Mouse (Mus musculus): ENCODE results near the gene Prkag1.
"Not testable (repeated sequence)": the region's sequence is repeated elsewhere in the genome, so short reads cannot be mapped to it uniquely, and the experiment has no call there.

The Prkag1 gene

DNA sequence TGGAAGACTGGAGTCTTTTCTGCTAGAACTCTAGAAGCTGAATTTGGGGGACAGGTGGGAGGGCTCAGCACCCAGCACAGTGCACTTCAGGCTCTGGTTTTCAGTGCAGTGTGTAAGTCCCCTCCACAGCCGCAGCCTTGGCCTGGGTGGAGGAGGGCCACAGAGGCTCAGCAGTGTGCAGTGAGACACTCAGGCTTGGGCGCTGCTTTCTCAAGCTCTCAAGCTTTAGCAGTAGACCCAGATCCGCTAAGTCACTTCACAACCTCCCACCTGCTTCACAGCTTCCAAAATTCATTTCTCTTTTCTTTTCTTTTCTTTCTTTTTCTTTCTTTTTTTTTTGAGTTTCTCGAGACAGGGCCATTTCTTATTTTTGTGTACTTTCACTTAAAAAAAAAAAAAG, 10.4 kb downstream of the Prkag1 start:
- DNase-seq: no peak

GRCm38 (mm10) chr15:98818171-98818570, 13.2 kb downstream of the Prkag1 start:
- DNase-seq: no peak

- no peak for DNase-seq
Observed at GRCm38 (mm10) chr15:98812741-98813424, 18.4 kb downstream of the Prkag1 start.

DNA sequence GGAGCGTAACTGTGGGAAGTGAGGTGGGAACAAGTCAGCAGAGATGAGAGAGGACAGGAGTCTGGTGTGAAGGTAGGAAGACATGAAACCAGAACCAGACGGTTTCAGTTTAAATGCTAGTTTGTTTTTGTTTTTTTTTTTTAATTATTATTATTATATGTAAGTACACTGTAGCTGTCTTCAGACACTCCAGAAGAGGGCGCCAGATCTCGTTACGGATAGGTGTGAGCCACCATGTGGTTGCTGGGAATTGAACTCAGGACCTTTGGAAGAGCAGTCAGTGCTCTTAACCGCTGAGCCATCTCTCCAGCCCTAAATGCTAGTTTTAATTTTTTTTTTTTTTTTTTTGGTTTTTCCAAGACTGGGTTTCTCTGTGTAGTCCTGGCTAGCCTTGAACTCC, 21.1 kb downstream of the Prkag1 start:
- not testable (repeated sequence) for DNase-seq

GRCm38 (mm10) chr15:98809390-98809789, 21.9 kb downstream of the Prkag1 start, which contains the start of gene Ddn:
TSS of gene Ddn (minus strand) at chr15:98809490.
- DNase-seq: no peak

- DNase-seq: no peak
Observed at GRCm38 (mm10) chr15:98808651-98809134, 22.6 kb downstream of the Prkag1 start.

DNA sequence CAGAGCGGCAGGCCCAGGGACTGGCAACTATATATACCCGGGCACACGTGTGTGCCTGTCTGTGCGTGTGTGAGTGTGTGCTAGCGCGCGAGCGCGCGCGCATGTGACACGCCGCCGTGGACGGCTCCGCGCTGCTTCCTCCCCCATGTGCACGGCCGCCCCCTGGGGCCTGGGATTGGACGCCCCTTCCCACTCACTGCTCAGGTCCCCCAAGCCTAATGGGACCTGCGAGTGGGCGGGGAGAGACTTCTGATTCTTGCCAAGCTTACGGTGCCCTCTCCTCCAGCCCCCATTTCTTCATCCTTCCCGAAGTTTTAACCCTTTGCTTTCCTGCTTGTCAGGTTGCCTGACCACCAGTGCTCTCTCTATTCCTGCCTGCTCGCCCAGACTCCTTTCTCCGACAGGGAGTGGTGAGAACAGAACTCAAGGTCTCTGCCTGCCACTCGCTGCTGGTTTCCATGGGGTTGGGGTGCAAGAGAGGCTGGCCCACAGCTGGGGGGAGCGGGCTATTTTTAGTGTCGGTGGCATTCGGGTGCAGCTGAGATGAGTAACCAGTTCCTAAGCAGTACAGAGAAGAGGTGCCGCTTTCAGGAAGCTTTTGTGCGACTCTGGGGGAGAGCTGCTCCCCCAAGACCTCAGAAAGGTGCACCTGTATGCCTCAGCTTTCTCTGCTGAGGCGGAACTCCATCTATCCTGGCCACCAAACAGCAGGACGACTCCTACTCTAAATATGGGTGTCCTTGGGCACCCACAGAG, 23.2 kb downstream of the Prkag1 start:
- DNase-seq: peak; percentile 60

GRCm38 (mm10) chr15:98806809-98807770, 24.2 kb downstream of the Prkag1 start:
- DNase-seq: peak; percentile 44

GRCm38 (mm10) chr15:98806071-98806808, 25.1 kb downstream of the Prkag1 start:
- no peak for DNase-seq

DNA sequence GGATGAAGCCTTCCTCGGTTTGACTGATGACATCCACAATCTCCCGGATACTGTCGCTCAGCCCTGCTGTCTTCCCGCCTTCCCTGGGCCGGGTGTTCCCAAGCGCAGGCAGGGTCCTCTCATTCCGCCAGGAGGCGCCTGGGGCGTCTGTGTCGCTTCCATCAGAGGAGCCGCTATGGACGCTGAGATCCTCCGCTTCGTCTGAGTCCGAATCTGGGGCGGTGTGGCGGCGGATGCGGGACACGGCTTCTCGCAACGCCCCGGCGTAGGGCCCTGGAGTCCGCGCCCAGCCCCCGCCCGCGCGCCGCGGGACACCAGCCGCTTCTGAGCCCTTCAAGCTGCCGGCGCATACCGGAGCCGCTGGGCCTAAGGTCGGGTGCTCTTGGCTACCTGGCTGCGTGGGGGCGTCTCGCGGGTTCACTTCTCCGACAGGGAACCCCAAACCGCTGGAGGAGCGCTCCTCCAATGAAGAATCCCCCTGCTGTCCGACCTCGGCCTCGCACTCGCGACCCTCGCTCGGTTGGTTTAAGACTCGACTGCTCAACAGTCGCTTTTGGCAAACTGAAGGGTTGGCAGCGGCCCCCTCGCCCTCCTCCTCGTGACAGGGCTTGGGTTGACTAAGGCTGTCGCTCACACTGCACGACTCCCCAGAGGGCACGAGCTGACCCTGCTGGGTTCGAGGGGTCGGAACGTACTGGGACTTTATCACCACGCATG, 25.8 kb downstream of the Prkag1 start:
- peak; percentile 90 for DNase-seq

GRCm38 (mm10) chr15:98804054-98804453, 27.3 kb downstream of the Prkag1 start:
- DNase-seq: peak; percentile 88

DNA sequence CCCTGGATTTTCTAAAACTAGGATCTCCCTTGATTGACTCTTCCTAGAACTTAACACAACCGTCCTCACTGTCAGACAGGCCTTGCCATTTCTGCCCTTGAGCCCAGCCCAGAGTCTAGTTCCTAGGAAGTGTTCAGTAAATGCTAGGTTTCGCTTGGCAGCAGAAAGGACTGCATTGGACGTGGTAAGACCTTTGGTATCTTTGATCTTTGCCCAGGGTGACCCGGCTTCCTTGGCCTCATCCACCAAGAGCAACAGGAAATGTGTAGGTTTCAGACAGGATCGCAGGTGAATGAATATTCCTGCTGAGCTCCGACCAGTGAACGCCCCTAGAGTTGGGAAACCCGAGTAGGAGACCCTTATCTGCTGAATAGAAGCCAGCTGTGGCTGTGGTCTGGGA, 28.4 kb downstream of the Prkag1 start:
- no peak for DNase-seq

DNA sequence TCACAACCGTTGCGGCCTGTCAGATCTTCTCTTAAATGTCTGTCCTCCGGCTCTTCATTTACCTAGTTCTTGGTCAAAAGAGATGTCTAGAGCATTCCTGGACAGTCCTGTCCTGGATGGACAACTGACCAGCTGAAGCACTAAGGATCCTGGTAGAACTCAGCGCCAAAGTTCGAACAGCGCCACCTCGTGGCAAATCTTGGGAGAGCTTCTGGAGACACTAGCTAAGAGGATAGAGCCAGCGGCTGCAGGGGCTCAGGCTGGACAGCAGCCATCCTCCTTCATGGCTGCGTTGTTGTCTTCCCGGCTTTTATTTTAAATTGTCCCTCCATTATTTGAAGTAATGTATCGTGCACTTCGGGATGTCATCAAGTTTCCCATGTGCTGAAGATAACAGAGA, 31.9 kb downstream of the Prkag1 start:
- peak; percentile 90 for DNase-seq

GRCm38 (mm10) chr15:98798903-98799302, 32.4 kb downstream of the Prkag1 start:
- DNase-seq: no peak

DNA sequence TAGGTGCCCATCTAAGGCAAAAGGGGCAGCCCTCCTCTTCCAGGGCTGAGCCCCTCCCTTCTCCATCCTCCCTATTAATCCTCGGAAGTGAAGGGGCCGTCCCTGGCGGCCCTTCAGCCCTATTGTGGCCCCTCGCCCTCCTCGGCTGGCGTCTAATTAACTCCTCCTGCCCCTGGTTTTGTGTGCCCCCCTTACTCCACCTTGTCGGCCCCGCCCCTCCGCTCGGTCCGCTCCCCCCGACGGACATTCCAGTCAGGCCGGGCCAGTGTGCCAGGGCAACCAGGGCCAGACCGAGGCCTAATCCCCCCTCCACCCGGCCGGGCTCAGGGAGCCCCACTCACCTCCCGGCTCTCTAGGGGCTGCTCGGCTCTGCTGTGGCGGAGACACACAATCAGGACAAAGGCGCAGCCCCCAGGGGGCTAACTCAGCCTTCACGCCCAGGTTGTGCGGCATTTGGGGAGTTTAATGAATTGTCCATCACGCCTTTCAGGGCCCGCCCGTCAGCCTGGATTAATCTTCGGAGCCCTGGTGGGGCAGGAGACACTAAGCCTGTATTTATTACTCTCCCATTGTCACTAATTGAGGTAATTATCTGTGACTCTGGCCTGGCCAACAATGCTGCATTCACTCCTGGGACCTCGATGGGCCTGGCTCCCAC, 33.4 kb downstream of the Prkag1 start:
- no peak for DNase-seq

- DNase-seq: no peak
Observed at GRCm38 (mm10) chr15:98796803-98797595, 34.3 kb downstream of the Prkag1 start.

DNA sequence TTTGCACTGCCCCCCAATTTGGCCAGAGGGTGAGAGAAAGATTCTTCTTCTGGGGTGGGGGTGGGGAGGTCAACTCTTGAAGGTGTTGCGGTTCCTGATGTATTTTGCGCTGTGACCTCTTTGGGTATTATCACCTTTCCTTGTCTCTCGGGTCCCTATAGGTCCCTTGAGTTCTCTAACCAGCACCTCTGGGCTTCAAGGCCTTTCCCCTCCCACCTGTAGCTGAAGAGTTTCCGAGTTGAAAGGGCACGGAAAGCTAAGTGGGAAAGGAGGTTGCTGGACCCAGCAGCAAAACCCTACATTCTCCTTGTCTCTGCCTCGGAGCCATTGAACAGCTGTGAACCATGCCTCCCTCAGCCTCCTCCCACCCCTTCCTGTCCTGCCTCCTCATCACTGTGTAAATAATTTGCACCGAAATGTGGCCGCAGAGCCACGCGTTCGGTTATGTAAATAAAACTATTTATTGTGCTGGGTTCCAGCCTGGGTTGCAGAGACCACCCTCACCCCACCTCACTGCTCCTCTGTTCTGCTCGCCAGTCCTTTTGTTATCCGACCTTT, 38.1 kb downstream of the Prkag1 start:
- DNase-seq: no peak

DNA sequence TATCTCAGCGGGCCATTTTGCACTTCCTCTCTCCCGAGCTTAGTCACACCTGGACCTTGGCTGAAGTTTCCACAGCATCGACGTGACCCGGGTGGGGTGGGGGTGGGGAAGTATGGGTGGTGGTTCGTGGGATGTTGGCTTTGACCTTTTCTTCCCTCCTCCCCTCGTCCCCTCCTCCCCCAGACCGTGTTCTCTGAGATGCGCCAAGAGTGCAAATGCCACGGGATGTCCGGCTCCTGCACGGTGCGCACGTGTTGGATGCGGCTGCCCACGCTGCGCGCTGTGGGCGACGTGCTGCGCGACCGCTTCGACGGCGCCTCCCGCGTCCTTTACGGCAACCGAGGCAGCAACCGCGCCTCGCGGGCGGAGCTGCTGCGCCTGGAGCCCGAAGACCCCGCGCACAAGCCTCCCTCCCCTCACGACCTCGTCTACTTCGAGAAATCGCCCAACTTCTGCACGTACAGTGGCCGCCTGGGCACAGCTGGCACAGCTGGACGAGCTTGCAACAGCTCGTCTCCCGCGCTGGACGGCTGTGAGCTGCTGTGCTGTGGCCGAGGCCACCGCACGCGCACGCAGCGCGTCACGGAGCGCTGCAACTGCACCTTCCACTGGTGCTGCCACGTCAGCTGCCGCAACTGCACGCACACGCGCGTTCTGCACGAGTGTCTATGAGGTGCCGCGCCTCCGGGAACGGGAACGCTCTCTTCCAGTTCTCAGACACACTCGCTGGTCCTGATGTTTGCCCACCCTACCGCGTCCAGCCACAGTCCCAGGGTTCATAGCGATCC, 38.9 kb downstream of the Prkag1 start:
- peak; percentile 2 for DNase-seq

DNA sequence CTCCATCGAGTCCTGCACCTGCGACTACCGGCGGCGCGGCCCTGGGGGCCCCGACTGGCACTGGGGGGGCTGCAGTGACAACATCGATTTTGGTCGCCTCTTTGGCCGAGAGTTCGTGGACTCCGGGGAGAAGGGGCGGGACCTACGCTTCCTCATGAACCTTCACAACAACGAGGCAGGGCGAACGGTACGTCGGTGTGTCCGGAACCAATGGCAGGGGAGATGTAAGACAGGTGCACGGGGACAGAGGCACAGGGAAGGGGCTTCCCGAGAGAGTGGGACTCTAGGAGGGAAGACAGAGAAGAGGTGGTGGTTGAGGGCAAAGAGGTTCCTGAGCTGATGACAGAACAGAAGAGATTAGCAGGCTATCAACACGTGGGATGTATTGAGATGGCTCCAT, 39.5 kb downstream of the Prkag1 start:
- no peak for DNase-seq
